Mouse (Mus musculus): ENCODE measurements at regions not wholly inside any gene's neighbourhood (a gene's known extent, or its start where the extent isn't known, plus 50 kb on each side); places are given as distances from the start of the nearest gene placed in this dataset.
"Not testable (repeated sequence)": the region's sequence is repeated elsewhere in the genome, so short reads cannot be mapped to it uniquely, and the experiment has no call there.

- H3K27ac ChIP-seq (ENCODE audit: low read depth): no peak overlapping the region
- no peak for TF ChIP-seq CTCF (IDR thresholded peaks at IDR 0.05; ENCODE audit: low read depth)
- H3K9ac ChIP-seq (replicated peaks; ENCODE audit: low read depth, low read length): no peak overlapping the region
- 69% methylated on average over 3 of the region's 3 CpGs for WGBS
- no peak overlapping the region for H3K4me2 ChIP-seq (ENCODE audit: low read depth, low read length)
- DNase-seq (ENCODE audit: low spot score): no peak
- H3K27me3 ChIP-seq (ENCODE audit: control insufficient read depth, insufficient read depth, low read length): no peaks in the 10 kb centered on the region
- 0 out of 2 replicates have a peak, but pooled peaks cover 10% of the 10 kb centered on the region for H3K4me1 ChIP-seq (ENCODE audit: control insufficient read depth, insufficient read depth)
- H3K4me3 ChIP-seq (ENCODE audit: low read depth, low read length): no peak overlapping the region
- ATAC-seq (ENCODE audit: insufficient read depth, low read depth): no peak
- H3K36me3 ChIP-seq (replicated peaks; ENCODE audit: control insufficient read depth, insufficient read depth, low read length): no peaks in the 10 kb centered on the region
- H3K9me3 ChIP-seq (replicated peaks; ENCODE audit: control insufficient read depth, low read length): no peaks in the 10 kb centered on the region
Observed at GRCm38 (mm10) chr10:20841430-20842040, 110.8 kb upstream of the Ahi1 start.

DNA sequence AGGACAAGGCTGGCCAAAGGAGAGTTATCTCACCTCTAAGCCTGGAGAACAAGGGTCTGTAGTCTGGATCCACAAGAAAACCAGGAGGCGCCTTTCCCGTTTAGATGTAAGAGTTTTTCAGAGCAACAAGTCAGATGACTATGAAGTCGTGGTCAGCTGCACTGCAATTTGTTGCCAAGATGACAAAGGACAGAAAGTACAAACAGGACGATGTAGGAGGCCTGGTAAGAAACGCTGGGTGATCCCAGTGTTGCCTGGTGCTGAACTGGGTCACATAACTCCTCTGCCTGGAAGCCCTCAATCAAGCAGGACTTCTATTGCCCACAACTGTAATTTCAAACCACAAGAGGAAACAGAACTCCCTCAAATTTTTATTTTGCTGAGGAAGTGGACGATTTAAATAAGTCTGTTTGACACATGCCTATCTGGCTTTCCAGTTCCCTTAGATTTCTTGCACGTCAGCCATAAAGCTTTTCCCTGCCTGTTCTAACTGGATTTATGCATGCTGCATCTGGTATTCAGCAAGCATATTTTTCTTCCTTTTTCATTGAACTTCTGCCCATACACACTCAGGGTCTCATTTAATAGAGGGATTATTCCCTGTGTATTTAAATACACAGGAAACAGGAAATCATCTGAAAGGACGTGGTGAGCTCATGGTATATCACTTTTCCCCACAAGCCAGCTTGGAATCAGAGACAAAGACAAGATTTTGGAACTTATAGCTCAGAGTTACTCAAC, 113.5 kb upstream of the Ahi1 start:
- Histone ChIP-seq H3K4me2 (ENCODE audit: low read depth, low read length) (no peak overlapping the region), H3K27ac (ENCODE audit: low read depth) (no peak overlapping the region), H3K27me3 (ENCODE audit: control insufficient read depth, insufficient read depth, low read length) (no peaks in the 10 kb centered on the region), H3K4me1 (ENCODE audit: control insufficient read depth, insufficient read depth) (0 out of 2 replicates have a peak, but pooled peaks cover 10% of the 10 kb centered on the region), H3K9me3 (replicated peaks; ENCODE audit: control insufficient read depth, low read length) (no peaks in the 10 kb centered on the region), H3K9ac (replicated peaks; ENCODE audit: low read depth, low read length) (no peak overlapping the region), H3K4me3 (ENCODE audit: low read depth, low read length) (no peak overlapping the region), H3K36me3 (replicated peaks; ENCODE audit: control insufficient read depth, insufficient read depth, low read length) (no peaks in the 10 kb centered on the region)
- TF ChIP-seq EP300 (IDR thresholded peaks at IDR 0.05; ENCODE audit: low read depth): no peak
- TF ChIP-seq CTCF (IDR thresholded peaks at IDR 0.05; ENCODE audit: low read depth): no peak
- WGBS: 49% methylated on average over 8 of the region's 8 CpGs
- no peak for ATAC-seq (ENCODE audit: insufficient read depth, low read depth)
- DNase-seq (ENCODE audit: low spot score): no peak

- H3K4me1 ChIP-seq (ENCODE audit: control insufficient read depth, insufficient read depth): 0 out of 2 replicates have a peak, but pooled peaks cover 10% of the 10 kb centered on the region
- not testable (repeated sequence) for H3K36me3 ChIP-seq (replicated peaks; ENCODE audit: control insufficient read depth, insufficient read depth, low read length); H3K27ac ChIP-seq (ENCODE audit: low read depth); DNase-seq (ENCODE audit: low spot score); H3K4me3 ChIP-seq (ENCODE audit: low read depth, low read length); H3K4me2 ChIP-seq (ENCODE audit: low read depth, low read length); ATAC-seq (ENCODE audit: insufficient read depth, low read depth); H3K9me3 ChIP-seq (replicated peaks; ENCODE audit: control insufficient read depth, low read length); H3K27me3 ChIP-seq (ENCODE audit: control insufficient read depth, insufficient read depth, low read length); H3K9ac ChIP-seq (replicated peaks; ENCODE audit: low read depth, low read length)
- 87% methylated on average over 4 of the region's 4 CpGs for WGBS
Observed at GRCm38 (mm10) chr10:20836816-20837215, 111.9 kb upstream of the Pde7b start.

GRCm38 (mm10) chr10:20834806-20835575, 110.1 kb upstream of the Pde7b start:
- H3K4me2 ChIP-seq (ENCODE audit: low read depth, low read length): no peak overlapping the region

DNA sequence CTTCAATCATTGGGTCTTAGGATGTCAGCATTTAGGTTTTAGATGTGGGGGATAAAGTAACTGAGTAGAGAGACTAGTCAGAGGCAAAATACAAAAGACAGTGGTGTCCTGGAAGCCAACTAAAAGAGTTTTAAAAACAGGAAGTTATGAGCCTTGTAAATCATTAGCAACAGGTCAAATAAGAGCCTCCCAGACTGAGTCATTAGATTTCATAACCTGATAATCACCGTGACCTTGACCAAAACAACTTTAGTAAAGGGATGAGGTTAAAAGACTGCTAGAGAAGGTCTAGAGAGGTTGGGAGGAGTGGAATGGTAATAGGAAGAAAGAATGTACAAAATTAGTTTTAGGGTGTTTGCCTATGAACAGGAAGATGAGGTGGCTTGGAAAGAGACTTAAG, 103.4 kb upstream of the Pde7b start:
- 63% methylated on average over 1 of the region's 1 CpGs for WGBS
- TF ChIP-seq EP300 (IDR thresholded peaks at IDR 0.05; ENCODE audit: low read depth): no peak
- TF ChIP-seq CTCF (IDR thresholded peaks at IDR 0.05; ENCODE audit: low read depth): no peak
- Histone ChIP-seq H3K36me3 (replicated peaks; ENCODE audit: control insufficient read depth, insufficient read depth, low read length) (no peaks in the 10 kb centered on the region), H3K9me3 (replicated peaks; ENCODE audit: control insufficient read depth, low read length) (no peaks in the 10 kb centered on the region), H3K27me3 (ENCODE audit: control insufficient read depth, insufficient read depth, low read length) (no peaks in the 10 kb centered on the region), H3K4me3 (ENCODE audit: low read depth, low read length) (no peak overlapping the region), H3K4me2 (ENCODE audit: low read depth, low read length) (no peak overlapping the region), H3K9ac (replicated peaks; ENCODE audit: low read depth, low read length) (no peak overlapping the region), H3K4me1 (ENCODE audit: control insufficient read depth, insufficient read depth) (peaks cover 5% of the 10 kb centered on the region; the same call in 1 of the 2 replicates), H3K27ac (ENCODE audit: low read depth) (no peak overlapping the region)
- ATAC-seq (ENCODE audit: insufficient read depth, low read depth): no peak
- DNase-seq (ENCODE audit: low spot score): no peak

More at GRCm38 (mm10) chr10:20834806-20835575, 110.1 kb upstream of the Pde7b start:
- Histone ChIP-seq H3K36me3 (replicated peaks; ENCODE audit: control insufficient read depth, insufficient read depth, low read length) (no peaks in the 10 kb centered on the region), H3K9me3 (replicated peaks; ENCODE audit: control insufficient read depth, low read length) (no peaks in the 10 kb centered on the region), H3K27me3 (ENCODE audit: control insufficient read depth, insufficient read depth, low read length) (no peaks in the 10 kb centered on the region), H3K9ac (replicated peaks; ENCODE audit: low read depth, low read length) (no peak overlapping the region), H3K4me3 (ENCODE audit: low read depth, low read length) (no peak overlapping the region), H3K27ac (ENCODE audit: low read depth) (no peak overlapping the region), H3K4me1 (ENCODE audit: control insufficient read depth, insufficient read depth) (0 out of 2 replicates have a peak, but pooled peaks cover 10% of the 10 kb centered on the region)
- TF ChIP-seq EP300 (IDR thresholded peaks at IDR 0.05; ENCODE audit: low read depth): no peak
- TF ChIP-seq CTCF (IDR thresholded peaks at IDR 0.05; ENCODE audit: low read depth): no peak
- DNase-seq (ENCODE audit: low spot score): no peak
- 72% methylated on average over 11 of the region's 11 CpGs for WGBS
- no peak for ATAC-seq (ENCODE audit: insufficient read depth, low read depth)
